In the genomic region with DNA sequence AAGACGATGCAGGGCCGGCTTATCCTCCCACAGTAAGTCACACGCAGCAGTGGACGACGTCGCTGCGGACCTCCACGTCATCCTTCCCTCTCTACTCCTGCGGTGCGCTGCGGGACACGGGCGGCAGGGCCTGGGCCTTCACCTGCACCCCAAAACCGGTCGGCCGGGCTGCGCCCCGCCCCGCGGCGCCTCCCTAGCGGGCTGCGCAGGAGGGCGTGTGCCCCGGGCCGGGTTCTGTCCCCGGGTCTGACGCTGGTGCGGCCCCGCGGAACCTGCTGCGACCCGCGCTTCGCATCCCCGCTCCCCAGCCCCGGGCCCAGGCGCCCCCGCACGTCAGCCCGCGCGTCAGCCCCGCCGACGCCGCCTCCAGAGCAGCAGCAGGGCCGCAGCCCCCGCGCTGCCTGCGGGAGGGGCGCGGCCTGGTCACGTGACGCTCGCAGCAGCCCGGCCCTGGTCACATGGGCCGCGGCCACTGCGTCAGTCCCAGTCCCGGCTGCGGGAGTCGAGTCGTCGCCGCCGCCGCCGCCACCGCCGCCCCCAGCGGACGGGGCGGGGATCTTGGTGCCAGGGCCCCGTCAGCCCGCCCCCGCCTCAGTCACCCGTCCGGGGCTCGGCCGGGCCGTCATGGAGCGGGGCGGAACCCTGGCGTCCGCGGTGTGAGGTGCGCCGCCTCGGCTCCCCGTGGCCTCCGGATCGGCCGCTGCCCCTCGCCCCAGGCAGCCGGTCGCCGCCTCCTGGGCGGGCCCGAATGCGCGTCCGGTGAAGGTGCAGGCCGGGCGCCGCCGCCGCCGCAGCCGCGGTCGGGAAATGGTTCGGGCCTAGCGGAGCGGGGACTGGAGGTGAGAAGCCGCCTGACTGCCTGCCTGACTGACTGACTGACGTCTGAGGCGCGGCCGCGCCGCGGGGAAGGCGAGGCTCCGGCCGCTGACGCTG, we compare ENCODE assay signal across 8 mouse cellular contexts. TPM values are rescaled to one million over a fixed set of nuclear protein-coding genes. Genes with fewer than 3 reads are reported as not detected.
DNase-seq lines count a peak whose midpoint lies in the region; ATAC-seq and TF ChIP-seq lines count a peak whose summit lies in the region.

A gene (plus strand): TSS at position 543 of the 933 bp plus-strand sequence.

- peak within 1 kb of the TSS; percentile 91 for H3K9ac ChIP-seq in forebrain, embryonic 13.5 days
- H3K9ac ChIP-seq in heart, postnatal 0 days (replicated peaks; ENCODE audit: low read depth, low read length) = peak within 1 kb of the TSS; percentile 99
- peak within 1 kb of the TSS; percentile 93 for H3K9ac ChIP-seq in liver, embryonic 16.5 days (ENCODE audit: low read depth, low read length)
- H3K9ac ChIP-seq in neural tube, embryonic 12.5 days = peak within 1 kb of the TSS; percentile 97
- peak within 1 kb of the TSS; percentile 100 for H3K9ac ChIP-seq in stomach, postnatal 0 days (ENCODE audit: low read length)

- peaks cover 65% of the 10 kb centered on the region for H3K4me1 ChIP-seq in E14TG2a.4 (replicated peaks; ENCODE audit: low read depth, low read length)
- peaks cover 8% of the 10 kb centered on the region for H3K4me1 ChIP-seq in forebrain, embryonic 13.5 days
- H3K4me1 ChIP-seq in heart, postnatal 0 days (ENCODE audit: control insufficient read depth, insufficient read depth) = peaks cover 8% of the 10 kb centered on the region; the same call in 1 of the 2 replicates
- peaks cover 17% of the 10 kb centered on the region for H3K4me1 ChIP-seq in liver, embryonic 16.5 days (ENCODE audit: control insufficient read depth, low read depth, low read length)
- H3K4me1 ChIP-seq in neural tube, embryonic 12.5 days = peaks cover 6% of the 10 kb centered on the region
- H3K4me1 ChIP-seq in stomach, postnatal 0 days (replicated peaks; ENCODE audit: control insufficient read depth, insufficient read depth) = peaks cover 3% of the 10 kb centered on the region; the same call in 1 of the 2 replicates

- peak; percentile 76 for DNase-seq in c-Kit-positive CD71-positive TER-119-positive erythroid progenitor cells, embryonic 14.5 days (ENCODE audit: low spot score)
- peak; percentile 94 for DNase-seq in heart, postnatal 0 days (ENCODE audit: low spot score)
- peak; percentile 89 to 94 for DNase-seq in kidney, postnatal 4 days
- DNase-seq in stomach, postnatal 0 days (ENCODE audit: low spot score) = peak; percentile 92

- H3K9me3 ChIP-seq in E14TG2a.4 (ENCODE audit: low read length) = no peaks in the 10 kb centered on the region
- H3K9me3 ChIP-seq in forebrain, embryonic 13.5 days (replicated peaks) = no peaks in the 10 kb centered on the region
- no peaks in the 10 kb centered on the region for H3K9me3 ChIP-seq in heart, postnatal 0 days (replicated peaks; ENCODE audit: control insufficient read depth, low read length)
- no peaks in the 10 kb centered on the region for H3K9me3 ChIP-seq in liver, embryonic 16.5 days (replicated peaks; ENCODE audit: control insufficient read depth, low read length)
- no peaks in the 10 kb centered on the region for H3K9me3 ChIP-seq in neural tube, embryonic 12.5 days
- no peaks in the 10 kb centered on the region for H3K9me3 ChIP-seq in stomach, postnatal 0 days (ENCODE audit: control insufficient read depth, low read length)

- H3K36me3 ChIP-seq in E14TG2a.4 (ENCODE audit: insufficient read depth, low read length) = peaks cover 13% of the 10 kb centered on the region
- no peaks in the 10 kb centered on the region for H3K36me3 ChIP-seq in forebrain, embryonic 13.5 days (ENCODE audit: poor library complexity, severe bottlenecking)
- H3K36me3 ChIP-seq in heart, postnatal 0 days (replicated peaks; ENCODE audit: control insufficient read depth, insufficient read depth, low read length) = no peaks in the 10 kb centered on the region
- no peaks in the 10 kb centered on the region for H3K36me3 ChIP-seq in liver, embryonic 16.5 days (ENCODE audit: control insufficient read depth, insufficient read depth)
- no peaks in the 10 kb centered on the region for H3K36me3 ChIP-seq in neural tube, embryonic 12.5 days
- no peaks in the 10 kb centered on the region for H3K36me3 ChIP-seq in stomach, postnatal 0 days (ENCODE audit: control insufficient read depth, insufficient read depth, low read length)

- under 1% methylated on average over 86 of the region's 127 CpGs for WGBS in forebrain, embryonic 13.5 days
- under 1% methylated on average over 103 of the region's 127 CpGs for WGBS in heart, postnatal 0 days
- under 1% methylated on average over 97 of the region's 127 CpGs for WGBS in liver, embryonic 16.5 days (ENCODE audit: insufficient replicate concordance)
- WGBS in neural tube, embryonic 12.5 days = under 1% methylated on average over 126 of the region's 127 CpGs
- WGBS in stomach, postnatal 0 days = under 1% methylated on average over 111 of the region's 127 CpGs

- peaks cover 10% of the 10 kb centered on the region; the same call in 1 of the 2 replicates for H3K27me3 ChIP-seq in E14TG2a.4 (ENCODE audit: insufficient read depth, low read length)
- H3K27me3 ChIP-seq in forebrain, embryonic 13.5 days = no peaks in the 10 kb centered on the region
- H3K27me3 ChIP-seq in heart, postnatal 0 days (ENCODE audit: control insufficient read depth, insufficient read depth, low read length) = no peaks in the 10 kb centered on the region
- H3K27me3 ChIP-seq in liver, embryonic 16.5 days (ENCODE audit: control insufficient read depth, insufficient read depth, low read depth, low read length) = peaks cover 2% of the 10 kb centered on the region; the same call in 1 of the 2 replicates
- H3K27me3 ChIP-seq in neural tube, embryonic 12.5 days (replicated peaks) = no peaks in the 10 kb centered on the region
- no peaks in the 10 kb centered on the region for H3K27me3 ChIP-seq in stomach, postnatal 0 days (ENCODE audit: control insufficient read depth, insufficient read depth, low read length)

- peak within 1 kb of the TSS; percentile 74 for H3K4me2 ChIP-seq in forebrain, embryonic 13.5 days
- H3K4me2 ChIP-seq in heart, postnatal 0 days (ENCODE audit: low read depth, low read length) = peak within 1 kb of the TSS; percentile 94
- H3K4me2 ChIP-seq in liver, embryonic 16.5 days (ENCODE audit: low read depth, low read length) = peak within 1 kb of the TSS; percentile 80
- H3K4me2 ChIP-seq in neural tube, embryonic 12.5 days (replicated peaks) = peak within 1 kb of the TSS; percentile 79
- peak within 1 kb of the TSS; percentile 67 for H3K4me2 ChIP-seq in stomach, postnatal 0 days (replicated peaks; ENCODE audit: low read depth)

- H3K4me3 ChIP-seq in E14TG2a.4 (replicated peaks; ENCODE audit: low read length) = peak within 1 kb of the TSS; percentile 90
- peak within 1 kb of the TSS; percentile 81 for H3K4me3 ChIP-seq in forebrain, embryonic 13.5 days
- H3K4me3 ChIP-seq in heart, postnatal 0 days (ENCODE audit: low read depth, low read length) = peak within 1 kb of the TSS; percentile 98
- H3K4me3 ChIP-seq in liver, embryonic 16.5 days (ENCODE audit: low read depth, low read length) = peak within 1 kb of the TSS; percentile 90
- peak within 1 kb of the TSS; percentile 82 for H3K4me3 ChIP-seq in neural tube, embryonic 12.5 days
- peak within 1 kb of the TSS; percentile 92 for H3K4me3 ChIP-seq in stomach, postnatal 0 days (ENCODE audit: low read depth, low read length)

- peak within 1 kb of the TSS; percentile 95 for H3K27ac ChIP-seq in forebrain, embryonic 13.5 days
- peak within 1 kb of the TSS; percentile 100 for H3K27ac ChIP-seq in heart, postnatal 0 days (ENCODE audit: low read depth)
- H3K27ac ChIP-seq in liver, embryonic 16.5 days (ENCODE audit: low read length) = peak within 1 kb of the TSS; percentile 97
- H3K27ac ChIP-seq in neural tube, embryonic 12.5 days = peak within 1 kb of the TSS; percentile 87
- H3K27ac ChIP-seq in stomach, postnatal 0 days (replicated peaks) = peak within 1 kb of the TSS; percentile 100

- ATAC-seq in forebrain, embryonic 13.5 days = peak; percentile 97
- ATAC-seq in heart, postnatal 0 days (ENCODE audit: insufficient read depth, low read depth) = peak; percentile 94
- ATAC-seq in liver, embryonic 16.5 days (ENCODE audit: low read depth) = peak; percentile 95
- peak; percentile 96 for ATAC-seq in neural tube, embryonic 12.5 days (ENCODE audit: low FRiP score, low read depth)
- peak; percentile 94 for ATAC-seq in stomach, postnatal 0 days (ENCODE audit: low FRiP score, low TSS enrichment)

- no peak for TF ChIP-seq CTCF in E14TG2a.4 (conservative IDR thresholded peaks at IDR 0.05; ENCODE audit: low read length)
- no peak for TF ChIP-seq CTCF in heart, postnatal 0 days (IDR thresholded peaks at IDR 0.05; ENCODE audit: low read depth)
- TF ChIP-seq CTCF in stomach, postnatal 0 days (IDR thresholded peaks at IDR 0.05; ENCODE audit: low read depth) = peak; percentile 31; the same call in 1 of the 2 replicates

- TF ChIP-seq EP300 in heart, postnatal 0 days (IDR thresholded peaks at IDR 0.05; ENCODE audit: low read depth) = no peak
- no peak for TF ChIP-seq EP300 in stomach, postnatal 0 days (optimal IDR thresholded peaks at IDR 0.05)

RNA-seq across cellular contexts. Expression of the gene that starts here (rescaled TPM):
- 66.0 and 66.7 TPM in 2 replicates for polyA plus RNA-seq in forebrain, embryonic 13.5 days (2015; fragmentation: Nextera tagmentation; extraction: Ambion mirVana)
- 59.6 and 70.1 TPM in 2 replicates for total RNA-seq in heart, postnatal 0 days (2014; rRNA removed; ENCODE audit: low replicate concordance)
- 27.6 and 36.0 TPM in 2 replicates for polyA plus RNA-seq in heart, postnatal 0 days (2015; fragmentation: Nextera tagmentation; extraction: Ambion mirVana)
- polyA plus RNA-seq in liver, embryonic 16.5 days (2015; fragmentation: Nextera tagmentation; extraction: Ambion mirVana) = 8.3 and 8.6 TPM in 2 replicates
- polyA plus RNA-seq in neural tube, embryonic 12.5 days (2016; fragmentation: Nextera tagmentation; extraction: Ambion mirVana) = 62.7 and 79.2 TPM in 2 replicates
- polyA plus RNA-seq in stomach, postnatal 0 days (2015; fragmentation: Nextera tagmentation; extraction: Ambion mirVana) = 18.5 and 28.5 TPM in 2 replicates

Comparison
In these comparisons a context has a peak if more than half of its experiments do, and no peak if none do; other contexts are left out.
1. Peak in every context shown above with its lines: DNase-seq, ATAC-seq, H3K4me3 ChIP-seq and H3K27ac ChIP-seq.